Mouse (Mus musculus) kidney, embryonic 15.5 days (tissue): ENCODE results near the gene Tead4. TPM values are rescaled to one million over a fixed set of nuclear protein-coding genes. Genes with fewer than 3 reads are reported as not detected.
"Not testable (repeated sequence)": the region's sequence is repeated elsewhere in the genome, so short reads cannot be mapped to it uniquely, and the experiment has no call there.

Experiments used
- ATAC-seq: fragments of 200-750 bp; cut with Nextera tagmentation; replicated peaks from 2 replicates; pipeline ENCODE4 v1.8.0; 2017; ENCODE audit warnings: moderate TSS enrichment; ENCODE audit not compliant: low FRiP score
- H3K27ac ChIP-seq: fragments of 300-500 bp; sonication (generic); 2 replicates; pipeline ENCODE4 v1.5.1; 2015; ENCODE audit warnings: mild to moderate bottlenecking, inconsistent platforms
- H3K27me3 ChIP-seq: fragments of 300-500 bp; sonication (generic); 2 replicates; pipeline ENCODE4 v1.6.1; 2015; ENCODE audit warnings: inconsistent platforms
- H3K36me3 ChIP-seq: fragments of 300-500 bp; sonication (generic); 2 replicates; pipeline ENCODE4 v1.6.1; 2015; ENCODE audit warnings: inconsistent platforms
- H3K4me1 ChIP-seq: fragments of 300-500 bp; sonication (generic); 2 replicates; pipeline ENCODE4 v1.6.1; 2015; ENCODE audit warnings: inconsistent platforms
- H3K4me2 ChIP-seq: fragments of 300-500 bp; sonication (generic); 2 replicates; pipeline ENCODE4 v1.6.1; 2015; ENCODE audit warnings: moderate library complexity, mild to moderate bottlenecking, inconsistent platforms
- H3K4me3 ChIP-seq: fragments of 300-500 bp; sonication (generic); replicated peaks from 2 replicates; pipeline ENCODE4 v1.5.1; 2015; ENCODE audit warnings: mild to moderate bottlenecking, inconsistent platforms
- H3K9ac ChIP-seq: fragments of 300-500 bp; sonication (generic); 2 replicates; pipeline ENCODE4 v1.6.1; 2015; ENCODE audit warnings: mild to moderate bottlenecking, inconsistent platforms
- H3K9me3 ChIP-seq: fragments of 300-500 bp; sonication (generic); replicated peaks from 2 replicates; pipeline ENCODE4 v1.6.1; 2016; ENCODE audit warnings: inconsistent platforms
- WGBS: fragments of 180-500 bp; shearing (Covaris S2); methylation state at CpG from one replicate; pipeline ENCODE4 v1.1.7; 2015; ENCODE audit warnings: mixed read lengths; 5-methylcytosine and 5-hydroxymethylcytosine counted together
- polyA plus RNA-seq: library from polyadenylated mRNA; unstranded; fragments of >200 nt; fragmentation: Nextera tagmentation; extraction: Ambion mirVana; gene quantifications from 2 replicates; pipeline ENCODE4 v1.2.1, GENCODE M21; 2015

Gene Tead4
- polyA plus RNA-seq, 1 experiment from 2014 or later = 2.5 TPM

- no peaks in the 10 kb centered on the region for H3K9me3 ChIP-seq
- no peak overlapping the region for H3K27ac ChIP-seq
- H3K4me2 ChIP-seq = no peak overlapping the region
- H3K9ac ChIP-seq = no peak overlapping the region
- WGBS = 29% methylated on average over 4 of the region's 4 CpGs
- no peaks in the 10 kb centered on the region; the same call in 1 of the 2 replicates for H3K27me3 ChIP-seq
- no peaks in the 10 kb centered on the region for H3K36me3 ChIP-seq
- no peaks in the 10 kb centered on the region for H3K4me1 ChIP-seq
- H3K4me3 ChIP-seq = no peak overlapping the region
- peak; percentile 80 for ATAC-seq
Observed at GRCm38 (mm10) chr6:128308311-128308710, 7.7 kb upstream of the Tead4 start.

GRCm38 (mm10) chr6:128304801-128305200 is 4.2 kb upstream of the Tead4 start:
- no peak for ATAC-seq
- WGBS = 75% methylated on average over 4 of the region's 4 CpGs

DNA sequence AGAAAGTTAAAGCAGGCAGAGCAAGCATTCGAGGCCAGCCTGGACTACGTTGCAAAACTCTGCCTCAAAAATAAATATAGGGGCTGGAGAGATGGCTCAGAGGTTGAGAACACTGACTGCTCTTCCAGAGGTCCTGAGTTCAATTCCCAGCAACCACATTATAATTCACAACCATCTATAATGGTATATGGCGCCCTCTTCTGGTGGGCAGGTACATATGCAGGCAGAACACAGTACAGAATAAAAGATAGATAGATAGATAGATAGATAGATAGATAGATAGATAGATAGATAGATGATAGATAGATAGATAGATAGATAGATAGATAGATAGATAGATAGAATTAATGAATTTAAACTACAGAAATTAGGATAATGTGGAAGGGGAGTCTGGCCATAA is 2.0 kb upstream of the Tead4 start:
- ATAC-seq, H3K36me3 ChIP-seq, H3K4me2 ChIP-seq, H3K27ac ChIP-seq, H3K4me3 ChIP-seq, H3K9me3 ChIP-seq, H3K9ac ChIP-seq: not testable (repeated sequence)
- peaks cover 34% of the 10 kb centered on the region for H3K27me3 ChIP-seq
- peaks cover 24% of the 10 kb centered on the region for H3K4me1 ChIP-seq
- whole genome bisulfite sequencing = 80% methylated on average over 3 of the region's 3 CpGs

More at GRCm38 (mm10) chr6:128304801-128305200, 4.2 kb upstream of the Tead4 start:
- Histone ChIP-seq H3K4me2 (no peak overlapping the region), H3K9me3 (no peaks in the 10 kb centered on the region), H3K36me3 (no peaks in the 10 kb centered on the region), H3K27ac (no peak overlapping the region), H3K27me3 (peaks cover 12% of the 10 kb centered on the region), H3K4me3 (no peak overlapping the region), H3K4me1 (peaks cover 9% of the 10 kb centered on the region), H3K9ac (no peak overlapping the region)

DNA sequence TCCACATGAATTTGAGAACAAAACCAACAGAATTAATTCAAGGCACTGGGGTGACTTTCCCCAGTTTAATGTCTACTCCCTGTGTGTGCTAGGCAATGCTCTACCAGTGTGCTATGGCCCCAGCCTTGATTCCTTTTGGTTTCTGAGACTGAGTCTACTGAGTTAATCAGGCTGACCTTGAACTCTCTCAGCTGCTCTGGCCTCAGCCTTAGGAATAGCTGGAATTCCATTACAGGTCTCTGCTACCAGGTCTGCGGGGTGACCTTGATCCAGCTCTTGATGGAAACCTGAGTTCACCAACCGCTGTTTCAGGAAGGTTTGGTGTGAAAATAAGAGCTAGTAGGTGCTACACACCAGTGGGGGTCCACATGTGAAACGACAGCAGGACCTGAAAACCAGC is 1.3 kb upstream of the Tead4 start:
- no peak for ATAC-seq

DNA sequence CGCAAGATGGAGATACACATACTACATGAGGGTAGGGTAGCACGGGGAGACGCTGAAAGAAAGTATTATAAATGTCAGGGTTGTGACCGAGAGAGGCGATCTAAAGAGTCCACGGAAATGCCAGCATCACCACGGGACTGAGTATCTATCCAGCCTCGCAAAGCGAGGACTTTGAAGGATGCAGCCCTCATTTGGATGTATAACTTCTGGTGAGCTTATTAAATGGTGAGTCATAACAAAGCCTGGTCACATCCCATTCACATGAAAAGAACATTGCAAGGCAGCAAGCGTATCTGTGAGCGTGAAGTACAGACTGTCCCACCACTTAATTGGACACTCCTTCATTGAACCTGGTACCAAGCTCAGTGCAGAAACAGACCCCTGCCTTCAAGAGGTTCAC is 835 bp upstream of the Tead4 start:
- Histone ChIP-seq H3K4me2 (peak overlapping the region; percentile 93), H3K9me3 (no peaks in the 10 kb centered on the region), H3K36me3 (no peaks in the 10 kb centered on the region), H3K4me1 (peaks cover 33% of the 10 kb centered on the region), H3K4me3 (peak overlapping the region; percentile 57), H3K27me3 (peaks cover 38% of the 10 kb centered on the region), H3K9ac (no peak overlapping the region), H3K27ac (no peak overlapping the region; the same call in 1 of the 2 replicates)
- ATAC-seq = no peak
- 38% methylated on average over 11 of the region's 11 CpGs for WGBS

More for the DNA sequence above, 1.3 kb upstream of the Tead4 start:
- no peak overlapping the region for H3K4me2 ChIP-seq
- no peaks in the 10 kb centered on the region for H3K36me3 ChIP-seq
- H3K27ac ChIP-seq = no peak overlapping the region
- H3K9me3 ChIP-seq = no peaks in the 10 kb centered on the region
- H3K4me1 ChIP-seq = peaks cover 29% of the 10 kb centered on the region
- no peak overlapping the region for H3K4me3 ChIP-seq
- no peak overlapping the region for H3K9ac ChIP-seq
- WGBS = 85% methylated on average over 3 of the region's 3 CpGs
- peaks cover 38% of the 10 kb centered on the region for H3K27me3 ChIP-seq

GRCm38 (mm10) chr6:128299292-128300133 is 1.1 kb downstream of the Tead4 start:
- 0 out of 2 replicates have a peak overlapping the region, but pooled peaks have one; percentile 57 for H3K27ac ChIP-seq
- H3K36me3 ChIP-seq = no peaks in the 10 kb centered on the region
- peak overlapping the region; percentile 52 for H3K9ac ChIP-seq
- H3K4me3 ChIP-seq = peak overlapping the region; percentile 57
- H3K27me3 ChIP-seq = peaks cover 38% of the 10 kb centered on the region
- H3K4me2 ChIP-seq = peak overlapping the region; percentile 93
- peaks cover 41% of the 10 kb centered on the region for H3K4me1 ChIP-seq
- under 1% methylated on average over 25 of the region's 25 CpGs for WGBS
- H3K9me3 ChIP-seq = no peaks in the 10 kb centered on the region
- no peak; the same call in 1 of the 2 replicates for ATAC-seq

GRCm38 (mm10) chr6:128298246-128298645 is 2.4 kb downstream of the Tead4 start:
- Histone ChIP-seq H3K27me3 (peaks cover 38% of the 10 kb centered on the region), H3K4me3 (no peak overlapping the region), H3K9me3 (no peaks in the 10 kb centered on the region), H3K4me1 (peaks cover 41% of the 10 kb centered on the region), H3K27ac (no peak overlapping the region), H3K4me2 (no peak overlapping the region), H3K36me3 (no peaks in the 10 kb centered on the region), H3K9ac (no peak overlapping the region)
- ATAC-seq = no peak
- WGBS = 56% methylated on average over 7 of the region's 7 CpGs

- no peak overlapping the region for H3K9ac ChIP-seq
- no peaks in the 10 kb centered on the region for H3K9me3 ChIP-seq
- H3K27ac ChIP-seq = peak overlapping the region; percentile 61
- H3K4me3 ChIP-seq = no peak overlapping the region
- H3K4me2 ChIP-seq = peak overlapping the region; percentile 27; the same call in 1 of the 2 replicates
- WGBS = 23% methylated on average over 11 of the region's 11 CpGs
- H3K36me3 ChIP-seq = no peaks in the 10 kb centered on the region
- H3K27me3 ChIP-seq = peaks cover 33% of the 10 kb centered on the region
- no peak for ATAC-seq
- peaks cover 41% of the 10 kb centered on the region for H3K4me1 ChIP-seq
Observed at GRCm38 (mm10) chr6:128296750-128297393, 3.8 kb downstream of the Tead4 start.

DNA sequence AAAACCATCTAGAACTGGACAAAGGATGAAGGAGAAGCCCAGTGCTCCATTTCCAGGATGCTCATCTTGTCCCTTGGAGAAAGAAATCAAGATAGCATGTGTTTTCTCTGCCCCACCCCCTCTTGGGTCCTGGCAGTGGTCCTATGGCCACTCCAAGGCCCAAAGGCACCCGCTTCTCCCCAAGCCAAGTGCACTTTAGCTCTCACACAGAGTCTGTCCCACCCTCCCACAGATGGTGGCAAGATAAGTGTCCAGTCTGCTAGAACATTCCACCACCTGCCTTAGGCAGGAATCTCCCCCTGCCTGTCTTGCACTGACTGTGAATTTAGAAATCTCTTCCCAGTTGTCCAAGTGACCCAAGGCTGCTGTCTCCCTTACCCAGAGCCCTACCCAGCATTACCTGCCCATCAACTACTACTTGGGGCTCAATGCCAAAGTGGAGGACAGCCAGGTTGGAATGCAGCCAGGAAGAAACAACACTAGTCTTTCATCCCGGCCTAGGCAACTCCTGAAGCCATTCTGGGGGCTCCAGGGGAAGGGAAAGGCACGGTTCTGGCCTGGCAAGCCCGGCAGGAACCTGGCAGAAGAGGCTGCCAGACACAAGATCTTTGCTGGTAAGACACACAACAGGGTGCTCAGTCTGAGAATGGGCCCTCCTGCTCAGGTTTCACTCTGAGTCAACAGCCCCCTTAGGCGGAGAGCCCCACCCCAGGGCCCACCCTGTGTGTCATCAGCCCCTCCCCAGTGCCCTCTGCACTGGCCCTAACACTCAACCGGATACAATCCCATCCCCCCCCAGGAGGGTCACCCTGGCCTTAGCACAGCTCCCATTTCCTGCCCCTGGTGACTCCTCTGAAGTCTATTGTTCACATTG is 4.5 kb downstream of the Tead4 start:
- 20% methylated on average over 6 of the region's 6 CpGs for WGBS
- H3K9ac ChIP-seq = no peak overlapping the region
- H3K36me3 ChIP-seq = no peaks in the 10 kb centered on the region
- H3K27ac ChIP-seq = peak overlapping the region; percentile 61
- ATAC-seq = peak; percentile 49; the same call in 1 of the 2 replicates
- peak overlapping the region; percentile 27; the same call in 1 of the 2 replicates for H3K4me2 ChIP-seq
- no peak overlapping the region for H3K4me3 ChIP-seq
- no peaks in the 10 kb centered on the region for H3K9me3 ChIP-seq
- peaks cover 37% of the 10 kb centered on the region for H3K4me1 ChIP-seq
- peaks cover 27% of the 10 kb centered on the region for H3K27me3 ChIP-seq

- Histone ChIP-seq H3K4me1 (peaks cover 10% of the 10 kb centered on the region), H3K27me3 (no peaks in the 10 kb centered on the region; the same call in 1 of the 2 replicates), H3K36me3 (no peaks in the 10 kb centered on the region), H3K9ac (no peak overlapping the region), H3K4me2 (no peak overlapping the region), H3K9me3 (no peaks in the 10 kb centered on the region), H3K4me3 (no peak overlapping the region), H3K27ac (no peak overlapping the region)
- ATAC-seq = no peak
- WGBS = 80% methylated on average over 5 of the region's 5 CpGs
Observed at GRCm38 (mm10) chr6:128291284-128291683, 9.3 kb downstream of the Tead4 start.

GRCm38 (mm10) chr6:128288681-128289080 is 11.9 kb downstream of the Tead4 start:
- 90% methylated on average over 6 of the region's 6 CpGs for WGBS
- Histone ChIP-seq H3K4me2 (no peak overlapping the region), H3K27me3 (no peaks in the 10 kb centered on the region; the same call in 1 of the 2 replicates), H3K4me1 (peaks cover 23% of the 10 kb centered on the region), H3K9ac (no peak overlapping the region), H3K9me3 (no peaks in the 10 kb centered on the region), H3K27ac (no peak overlapping the region), H3K36me3 (no peaks in the 10 kb centered on the region), H3K4me3 (no peak overlapping the region)
- no peak for ATAC-seq
